Mouse (Mus musculus) kidney, adult 2 months (tissue): Measurements from ENCODE around the gene Myo3b.

ENCODE experiments used
- CTCF ChIP-seq: fragments of 200-500 bp; conservative IDR thresholded peaks from 2 replicates; pipeline ENCODE4 v1.5.1; 2011; ENCODE audit warnings: low read depth, mild to moderate bottlenecking, control low read depth, low read length, moderate library complexity, mixed read lengths; ENCODE audit not compliant: insufficient read depth, insufficient read length
- POLR2A ChIP-seq: fragments of 200-500 bp; IDR thresholded peaks from one replicate; pipeline ENCODE4 v1.6.1; 2011; ENCODE audit warnings: low read depth, low read length, control low read depth

GRCm38 (mm10) chr2:70345126-70345525 is 306.2 kb downstream of the Myo3b start:
- TF ChIP-seq CTCF (no peak), POLR2A (no peak)
